Mouse (Mus musculus) CD4-positive, CD25-positive, alpha-beta regulatory T cell, adult 4 months (primary cell): Measurements from ENCODE around the gene Mymx. TPM values are rescaled to one million over a fixed set of nuclear protein-coding genes. Genes with fewer than 3 reads are reported as not detected.

Experiments
- ATAC-seq: one replicate; pipeline ENCODE4 v1.8.0; 2017
- polyA plus RNA-seq, 2 experiments: library from polyadenylated mRNA; unstranded; fragments of 100-300 nt; shearing (Covaris generic); gene quantifications; one replicate each; pipeline ENCODE4 v1.2.1; 2017

Mymx gene
- polyA plus RNA-seq, 2 experiments from 2014 or later: not detected

DNA sequence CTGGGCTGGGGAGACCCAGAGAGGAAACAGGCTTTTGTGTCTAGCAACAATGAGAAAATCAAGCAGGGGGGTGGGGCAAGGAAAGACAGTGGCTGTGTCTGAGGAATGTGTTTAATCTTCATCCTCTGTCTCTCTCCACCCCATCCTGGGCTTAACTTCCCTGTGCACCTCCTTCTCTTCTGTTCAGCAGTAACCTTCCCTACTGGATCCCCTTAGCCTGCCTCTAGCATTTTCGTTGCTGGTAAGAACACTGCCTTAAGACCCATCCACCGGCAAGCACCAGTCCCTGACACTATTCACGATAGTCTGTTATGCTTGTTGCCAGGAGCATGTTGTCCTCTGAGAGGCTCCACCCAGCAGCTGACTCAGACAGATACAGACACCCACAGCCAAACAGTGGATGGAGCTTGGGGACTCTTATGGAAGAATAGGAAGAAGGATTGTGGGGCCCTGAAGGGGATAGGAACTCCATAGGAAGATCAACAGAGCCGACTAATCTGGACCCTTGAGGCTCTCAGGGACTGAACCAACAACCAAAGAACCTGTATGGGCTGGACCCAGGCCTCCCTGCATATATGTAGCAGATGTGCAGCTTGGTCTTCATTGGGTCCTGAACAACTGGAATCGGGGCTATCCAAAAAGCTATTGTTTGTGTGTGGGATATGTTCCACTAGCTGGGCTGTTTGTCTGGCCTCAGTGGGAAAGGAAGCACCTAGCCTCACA, 8.4 kb upstream of the Mymx start:
- ATAC-seq: no peak

DNA sequence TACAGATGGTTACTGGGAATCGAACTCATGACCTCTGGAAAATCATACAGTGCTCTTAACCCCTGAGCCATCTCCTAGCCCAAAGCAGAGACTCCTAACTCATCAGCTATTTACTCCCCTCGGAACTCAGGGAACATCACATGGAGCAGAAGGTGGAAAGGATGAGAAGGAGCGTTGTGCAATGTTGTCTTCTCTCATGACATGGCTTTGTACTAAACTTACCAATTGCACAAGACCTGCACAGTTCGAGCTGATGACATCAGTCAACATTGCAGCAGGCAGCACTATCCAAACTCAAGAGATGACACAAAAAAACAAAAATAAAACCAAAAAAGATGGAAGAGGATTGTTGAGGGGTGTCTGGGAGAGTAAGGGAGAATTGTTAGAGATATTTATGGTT, 6.5 kb upstream of the Mymx start:
- no peak for ATAC-seq

DNA sequence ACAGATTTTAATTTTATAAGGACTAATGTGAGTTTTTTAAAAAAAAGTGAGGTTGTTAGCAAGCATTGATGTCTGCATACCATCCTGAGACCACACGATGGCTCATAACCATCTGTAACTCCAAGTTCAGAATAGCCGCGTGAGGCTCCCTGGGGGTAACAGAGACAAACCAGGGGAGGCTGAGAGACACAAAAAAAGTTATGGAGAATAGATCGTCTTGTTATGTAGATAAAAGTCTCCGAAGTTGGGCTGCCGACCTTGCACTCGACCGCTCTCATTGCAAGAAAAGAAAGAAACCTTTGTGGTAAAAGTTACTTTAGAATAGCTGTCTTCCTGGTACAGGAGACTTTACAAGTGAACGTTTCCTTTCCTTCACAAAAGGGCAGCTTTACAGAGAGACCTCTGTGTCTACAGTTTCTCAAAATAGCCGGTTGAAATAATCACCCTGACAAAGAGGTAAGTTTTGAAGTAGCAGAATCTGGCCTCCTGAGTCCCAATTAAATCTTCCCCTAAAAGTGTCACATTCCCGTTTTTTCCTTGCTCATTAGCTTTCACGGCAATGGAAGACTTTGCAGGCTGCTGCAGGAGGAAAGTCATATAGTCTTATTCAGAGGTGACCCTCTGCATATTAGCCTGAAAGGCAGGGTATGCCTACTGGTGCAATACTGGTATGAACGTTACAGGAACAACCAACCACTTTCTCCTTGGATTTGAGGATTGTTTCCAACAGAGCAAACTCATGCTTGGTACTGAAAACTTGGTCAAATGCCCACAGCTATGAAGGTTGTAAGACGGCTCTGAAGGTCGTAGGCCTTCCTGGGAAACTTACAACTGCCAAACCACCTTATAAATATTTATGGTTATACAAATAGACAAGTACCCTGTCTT, 5.3 kb upstream of the Mymx start:
- ATAC-seq: no peak

DNA sequence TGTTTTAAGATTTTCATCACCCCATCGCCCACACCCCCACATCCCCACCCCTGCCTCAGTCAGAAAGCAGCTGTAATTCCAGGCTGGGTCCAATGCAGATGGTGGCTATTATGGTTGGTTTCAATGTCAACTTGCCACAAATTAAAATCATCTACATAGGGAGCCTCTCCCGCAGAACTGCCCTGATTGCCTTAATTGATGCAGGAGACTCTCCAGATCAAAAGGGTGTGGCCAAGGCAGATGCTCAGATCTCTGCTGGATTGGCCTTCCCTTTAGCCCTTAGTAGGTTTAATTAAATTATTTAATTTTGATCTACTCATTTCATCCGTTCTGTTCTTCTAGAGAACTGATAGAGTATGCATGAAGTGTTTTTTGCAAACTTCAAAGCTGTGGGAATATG, 1.1 kb upstream of the Mymx start:
- ATAC-seq: no peak

DNA sequence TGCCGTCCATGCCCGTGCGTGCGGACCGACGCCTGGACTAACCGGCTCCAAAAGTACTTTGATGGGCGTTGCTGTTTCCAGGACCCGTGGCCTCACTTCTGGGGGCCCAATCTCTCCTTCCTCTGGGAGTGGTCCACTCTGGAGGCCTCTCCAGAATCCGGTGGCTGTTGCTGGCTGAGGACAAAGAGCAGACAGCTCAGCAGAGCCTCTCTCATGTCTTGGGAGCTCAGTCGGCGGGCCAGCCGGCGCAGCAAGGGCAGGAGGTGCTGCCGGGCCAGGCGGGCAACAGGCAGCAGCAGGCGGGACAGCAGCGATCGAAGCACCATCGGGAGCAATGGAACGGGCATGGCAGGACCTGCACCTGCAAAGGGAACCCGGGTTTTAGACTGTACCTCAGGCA, 577 bp downstream of the Mymx start:
- ATAC-seq: no peak

DNA sequence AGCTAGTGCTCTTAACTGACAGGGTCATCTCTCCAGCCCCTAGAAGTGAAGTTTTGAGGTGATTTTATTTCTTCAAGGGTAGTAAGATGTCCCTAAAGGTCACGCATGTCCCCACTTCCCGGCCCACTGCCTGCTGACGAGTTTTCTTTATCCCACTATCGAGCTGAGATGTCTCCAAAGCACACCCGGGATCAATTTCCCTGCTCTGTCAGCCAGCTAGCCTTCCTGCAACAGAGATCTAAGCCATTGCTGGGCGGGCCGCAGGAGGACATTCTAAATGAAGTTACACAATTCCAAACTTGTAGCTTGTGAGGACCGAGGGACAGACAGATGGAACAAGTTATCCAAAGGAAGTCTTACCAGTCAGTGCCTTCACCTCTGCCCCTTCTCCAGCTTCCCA, 1.6 kb downstream of the Mymx start:
- ATAC-seq: no peak

DNA sequence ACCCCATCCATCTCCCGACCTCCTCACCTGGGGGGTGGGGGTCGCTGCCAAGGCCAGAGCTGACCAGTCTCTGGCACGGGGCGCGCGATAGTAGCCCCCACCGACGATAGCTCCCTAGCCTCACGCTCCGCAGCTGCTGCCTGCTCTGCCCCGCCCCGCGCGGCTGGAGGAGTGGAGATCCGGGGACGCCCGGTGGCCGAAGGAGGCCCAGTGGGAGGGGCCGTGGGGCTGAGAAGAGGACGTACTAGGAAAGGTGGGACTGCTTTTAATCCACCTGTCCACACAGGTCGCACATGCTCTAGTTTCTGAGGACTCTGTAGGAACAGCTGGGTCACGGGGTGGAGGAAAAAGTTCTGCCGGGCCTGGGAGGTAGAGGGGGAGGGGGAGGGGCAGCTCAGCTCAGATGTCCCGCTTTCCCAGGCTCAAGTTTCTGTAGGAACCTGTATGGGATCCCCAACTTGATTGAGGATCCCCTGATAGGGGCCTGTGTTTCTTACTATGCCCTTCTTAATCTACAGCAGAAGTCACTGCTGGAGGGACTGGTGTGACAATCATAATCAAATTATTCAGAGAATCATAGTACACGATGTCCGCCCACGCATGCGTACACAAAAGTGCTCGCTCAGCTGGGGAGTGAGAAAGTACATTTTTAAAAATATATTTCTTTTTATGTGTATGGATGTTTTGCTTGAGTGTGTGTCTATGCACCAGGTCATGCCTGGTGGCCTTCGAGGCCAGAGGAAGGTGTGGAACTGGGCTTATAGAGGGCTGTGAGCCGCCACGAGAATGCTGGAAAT, 2.3 kb downstream of the Mymx start, which contains the start of gene Slc29a1:
TSS of gene Slc29a1 (minus strand) at position 161 of the 797 bp plus-strand sequence.
- no peak for ATAC-seq

DNA sequence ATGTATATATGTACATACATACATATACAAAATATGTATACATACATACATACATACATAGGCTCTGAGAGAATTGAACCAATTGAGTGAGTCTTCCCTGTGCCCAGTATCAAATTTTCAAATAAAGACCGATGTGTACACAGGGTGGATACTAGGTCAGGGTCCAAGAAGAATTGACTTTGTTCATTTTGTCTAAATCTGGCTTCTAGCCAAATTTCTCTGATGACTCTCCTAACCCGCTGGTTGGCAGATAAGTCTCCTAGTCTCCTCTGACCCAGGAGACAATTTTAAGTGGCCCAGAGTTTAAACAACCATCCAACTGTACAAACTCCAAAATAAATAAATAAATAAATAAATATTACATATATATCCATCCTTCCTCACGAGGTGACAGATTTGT, 3.0 kb downstream of the Mymx start:
- no peak for ATAC-seq

DNA sequence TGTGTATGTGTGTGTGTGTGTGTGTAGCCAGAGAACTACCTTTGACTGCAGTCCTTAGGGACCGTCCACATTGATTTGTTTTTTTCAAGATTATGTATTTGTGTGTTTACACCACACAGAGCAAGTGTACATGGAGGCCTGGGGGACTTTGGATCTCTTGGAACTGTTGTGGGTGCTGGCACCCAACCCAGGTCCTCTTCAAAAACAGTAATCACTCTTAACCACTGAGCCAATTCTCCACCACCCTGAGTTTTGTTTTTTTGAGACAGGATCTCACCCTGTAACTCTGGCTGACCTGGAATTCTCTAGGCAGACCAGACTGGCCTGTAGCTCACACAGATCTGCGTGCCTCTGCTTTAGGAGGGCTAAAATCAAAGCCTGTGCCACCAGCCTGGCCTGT, 3.5 kb downstream of the Mymx start:
- ATAC-seq: no peak

DNA sequence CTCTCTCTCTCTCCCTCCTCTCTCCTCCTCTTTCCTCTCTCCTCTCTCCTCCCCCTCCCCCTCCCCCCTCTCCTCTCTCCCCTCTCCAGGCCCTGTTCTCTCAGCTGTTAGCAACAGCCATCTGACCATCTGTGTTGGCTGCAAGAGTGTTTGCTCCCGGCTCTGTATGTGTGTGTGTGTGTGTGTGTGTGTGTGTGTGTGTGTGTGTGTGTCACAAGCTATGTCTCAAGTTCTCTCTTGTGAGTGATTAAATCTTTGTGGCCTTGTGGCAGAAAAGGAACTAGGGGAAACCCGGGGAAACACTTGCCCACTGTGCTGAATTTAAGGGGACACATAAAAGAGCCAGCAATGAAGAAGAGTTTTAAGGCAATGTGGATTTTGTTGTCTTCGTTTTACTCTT, 4.1 kb downstream of the Mymx start:
- ATAC-seq: no peak

DNA sequence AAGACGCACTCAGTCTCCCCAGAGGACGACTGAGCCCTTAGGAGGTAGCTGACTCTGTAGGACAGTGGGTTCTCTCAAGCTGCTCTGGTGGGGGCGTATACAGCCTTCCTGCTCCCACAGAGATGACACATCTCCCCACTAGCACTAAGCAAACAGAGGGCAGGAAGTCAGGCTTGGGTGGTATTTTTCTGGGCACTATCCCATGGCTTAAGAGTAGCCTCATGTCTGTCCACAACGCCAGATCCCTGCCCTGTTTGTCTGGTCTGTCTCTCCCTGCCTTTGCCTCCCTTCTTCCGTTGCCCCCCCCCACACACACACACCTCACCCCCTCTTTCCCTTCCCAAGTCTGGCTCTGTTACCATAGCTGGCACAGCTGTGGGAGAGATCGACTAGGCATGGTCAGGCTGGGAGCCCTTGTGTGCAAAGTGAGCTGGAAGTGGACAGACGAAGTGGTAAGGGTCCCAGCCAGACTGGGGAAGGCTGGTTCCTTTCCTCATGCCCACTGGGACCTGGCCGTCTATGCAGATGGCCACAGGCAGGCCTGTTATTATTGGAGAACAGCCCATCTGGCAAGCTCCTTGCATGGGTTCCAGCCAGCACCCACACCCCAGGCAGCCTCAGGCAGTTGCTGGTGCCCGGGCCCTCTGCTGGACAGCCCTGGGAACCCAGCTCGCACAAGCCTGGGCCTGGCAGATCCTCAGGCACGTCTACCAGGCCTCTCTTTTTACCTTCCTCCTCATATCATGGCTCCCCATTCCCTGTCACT, 5.1 kb downstream of the Mymx start:
- peak; percentile 21 for ATAC-seq

DNA sequence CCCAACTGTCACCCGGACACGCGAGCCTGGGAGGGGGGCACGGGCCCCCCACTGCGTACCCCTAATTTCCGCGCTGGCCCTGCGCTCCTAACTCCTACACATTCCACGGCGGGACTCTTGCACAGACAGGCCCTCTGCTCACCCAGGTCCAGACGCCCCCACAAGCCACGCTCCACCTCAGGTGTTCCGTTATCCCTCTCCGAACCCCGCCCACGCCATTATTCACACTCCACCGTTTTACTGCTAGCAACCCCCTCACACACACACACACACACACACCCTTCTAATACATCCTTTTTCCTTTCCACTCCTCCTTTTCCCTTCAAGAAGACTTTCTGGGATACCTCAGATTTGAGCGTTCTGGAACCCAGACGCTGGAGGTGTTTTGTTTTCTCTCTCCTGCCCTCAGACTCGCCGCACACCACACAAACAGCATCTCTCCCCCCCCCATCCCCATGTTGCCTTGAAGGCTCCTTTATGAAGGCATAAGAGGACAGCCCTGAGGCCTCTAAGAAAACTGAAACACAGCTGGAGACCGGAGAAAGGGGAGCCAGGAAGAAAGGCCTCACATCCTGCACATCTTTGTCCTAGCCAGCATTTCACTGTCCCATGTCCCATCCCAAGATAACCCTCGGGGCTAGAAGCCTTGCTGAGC, 6.0 kb downstream of the Mymx start:
- ATAC-seq: peak; percentile 10

DNA sequence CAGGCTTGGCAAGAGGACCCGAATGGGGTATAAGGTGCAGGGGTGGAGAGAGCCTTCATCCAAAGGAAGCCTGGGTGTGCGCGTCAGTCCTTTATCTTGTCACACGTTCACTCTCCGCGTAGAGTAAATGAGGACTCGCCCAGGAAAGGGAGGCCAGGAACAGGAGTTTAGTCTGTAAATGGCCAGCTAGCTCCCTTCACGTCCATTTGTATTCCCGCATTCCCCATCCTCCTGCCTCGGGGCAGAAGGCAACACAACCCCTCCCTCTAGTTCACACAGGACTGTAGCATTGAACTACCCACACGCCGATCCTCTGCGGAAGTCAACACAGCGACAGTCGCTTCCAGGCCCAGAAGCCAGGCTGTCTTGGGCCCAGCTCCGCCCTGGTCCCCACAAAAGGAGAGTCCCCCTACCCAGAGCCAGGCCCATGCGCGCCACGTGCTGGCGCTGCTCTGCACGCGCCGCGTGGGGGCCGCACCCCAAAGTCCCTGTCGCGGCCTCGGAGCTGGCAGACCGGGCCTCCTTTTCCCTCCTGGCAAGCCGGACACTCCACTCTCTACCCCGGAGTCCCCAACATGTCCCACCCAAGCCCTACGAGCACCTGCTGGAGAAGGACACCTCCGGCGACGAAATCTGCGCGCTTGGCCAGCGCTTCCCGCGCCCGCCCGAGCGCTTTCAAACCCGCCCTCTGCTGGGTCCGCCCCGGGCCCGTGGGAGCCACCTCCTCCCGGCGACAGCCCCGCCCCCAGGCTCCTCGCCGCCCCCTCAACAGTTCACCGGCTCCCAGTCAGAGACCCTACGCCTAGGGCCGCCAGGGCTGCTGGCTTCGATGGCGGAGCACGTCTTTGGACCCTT, 6.8 kb downstream of the Mymx start:
- peak; percentile 73 for ATAC-seq

DNA sequence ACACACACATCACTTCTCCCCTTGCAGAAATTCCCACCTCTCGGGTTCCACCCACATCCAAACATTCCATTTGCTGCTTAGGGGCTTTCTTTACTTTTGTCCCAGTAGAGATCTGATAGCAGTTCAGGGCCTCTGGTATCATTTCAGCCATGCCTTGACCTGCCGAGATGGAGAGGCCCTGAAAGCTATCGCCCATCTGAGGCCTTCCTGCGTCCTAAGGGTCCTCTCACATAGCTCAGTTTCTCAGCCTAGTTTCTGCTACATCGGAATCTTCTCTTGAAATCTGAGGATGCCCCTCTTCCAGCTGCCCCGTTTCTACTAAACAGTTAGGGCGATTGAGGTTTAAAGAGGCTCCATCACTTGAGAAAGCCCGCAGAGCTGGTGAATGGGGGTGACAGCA, 7.7 kb downstream of the Mymx start:
- ATAC-seq: no peak

DNA sequence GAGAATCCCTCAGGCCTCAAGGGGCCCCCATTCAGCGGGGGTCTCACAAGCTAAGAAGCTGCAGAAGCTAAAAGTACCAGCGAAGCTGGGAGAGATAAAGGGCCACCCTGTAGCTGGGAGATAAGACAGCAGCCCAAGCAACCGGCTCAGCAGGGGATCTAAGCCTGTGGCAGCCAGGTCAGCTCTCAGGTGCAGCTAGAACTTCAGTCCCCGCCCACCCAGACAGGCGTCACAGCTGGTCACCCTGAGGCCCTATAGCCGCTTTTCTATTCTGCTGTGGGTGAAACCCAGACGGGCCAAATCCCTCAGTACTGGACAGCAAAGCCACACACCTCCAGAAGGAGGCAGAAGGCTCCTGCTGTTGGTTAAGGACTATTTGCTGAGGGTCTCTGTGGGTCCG, 8.4 kb downstream of the Mymx start:
- ATAC-seq: no peak

DNA sequence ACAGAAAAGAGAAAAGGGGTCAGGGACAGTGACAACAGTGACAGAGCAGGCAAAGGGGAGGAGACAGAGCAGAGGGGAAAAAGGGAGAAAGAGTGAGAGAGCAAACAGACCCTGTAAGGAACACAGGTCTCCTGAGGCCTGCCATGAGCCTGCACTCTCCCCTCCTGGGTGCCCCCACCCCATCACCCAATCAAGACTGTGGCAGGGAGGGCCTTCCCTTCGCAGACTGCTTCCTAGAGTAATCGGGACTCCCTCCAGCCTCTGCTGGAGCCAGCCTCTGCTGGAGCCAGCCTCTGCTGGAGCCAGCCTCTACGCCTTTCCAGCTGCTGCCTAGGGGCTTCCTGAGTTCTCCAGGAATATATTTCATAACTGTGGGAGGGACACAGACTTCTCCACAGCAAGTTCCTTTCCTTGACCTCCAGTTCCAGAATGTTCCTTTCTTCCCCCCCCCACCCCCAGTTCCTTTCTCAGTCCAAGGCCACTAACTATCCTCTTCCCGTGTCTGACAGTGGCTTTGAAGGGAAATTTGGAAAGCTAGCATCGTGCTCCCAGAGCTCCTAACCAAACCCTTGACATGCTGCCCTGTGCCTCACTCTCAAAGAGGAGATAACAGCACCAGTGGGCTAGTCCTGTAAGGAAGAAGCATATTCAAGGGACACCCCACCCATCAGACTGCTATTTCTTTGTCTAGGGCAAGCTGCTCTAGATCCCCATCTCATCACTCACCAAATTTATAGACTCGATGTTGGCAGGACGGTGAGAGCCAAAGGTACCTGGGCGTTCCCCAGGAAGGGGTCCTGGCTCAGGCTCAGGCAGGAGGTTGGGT, 9.1 kb downstream of the Mymx start:
- ATAC-seq: no peak

DNA sequence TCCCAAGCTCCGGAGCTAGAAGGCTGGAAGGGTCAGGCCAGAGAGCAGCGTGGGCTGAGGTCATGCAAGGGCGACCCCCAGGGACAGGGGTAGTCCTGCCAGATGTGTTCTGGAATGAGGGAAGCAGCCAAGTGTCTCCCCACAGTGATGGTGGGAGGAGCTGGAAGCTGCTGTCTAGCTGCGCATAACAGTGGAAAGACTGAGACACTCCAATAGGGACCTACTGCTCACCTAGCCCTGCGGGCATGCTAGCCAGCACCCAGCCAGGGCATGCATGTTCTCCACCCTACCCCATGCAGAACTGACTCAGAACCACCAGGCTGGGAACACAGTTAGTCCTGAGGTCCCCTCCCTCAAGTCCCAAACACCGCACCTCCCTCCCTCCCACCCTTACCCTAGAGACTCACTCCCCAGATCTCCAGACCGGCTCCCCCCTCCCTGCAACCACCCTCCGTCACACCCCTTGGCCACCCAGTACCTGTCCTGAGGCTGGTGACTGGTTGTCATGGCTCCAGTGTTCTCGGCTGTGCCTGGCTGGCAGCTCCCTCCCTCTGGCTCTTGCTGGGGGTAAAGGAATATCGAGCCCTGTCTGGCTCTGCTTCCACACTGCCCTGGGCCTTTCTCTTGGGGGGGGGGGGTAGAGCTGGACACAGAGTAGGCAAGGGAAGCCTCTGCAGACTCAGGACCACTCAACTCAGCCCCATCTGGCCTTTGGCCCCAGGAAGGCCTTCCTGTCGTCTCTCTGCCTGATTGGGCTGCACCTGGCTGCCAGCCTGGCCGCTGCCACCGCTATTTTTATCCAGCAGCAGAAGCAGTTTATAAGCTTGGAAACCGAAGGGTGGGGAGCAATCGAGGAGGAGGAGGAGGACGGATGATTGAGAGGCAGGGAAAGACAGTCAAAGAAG, 9.9 kb downstream of the Mymx start:
- ATAC-seq: no peak

DNA sequence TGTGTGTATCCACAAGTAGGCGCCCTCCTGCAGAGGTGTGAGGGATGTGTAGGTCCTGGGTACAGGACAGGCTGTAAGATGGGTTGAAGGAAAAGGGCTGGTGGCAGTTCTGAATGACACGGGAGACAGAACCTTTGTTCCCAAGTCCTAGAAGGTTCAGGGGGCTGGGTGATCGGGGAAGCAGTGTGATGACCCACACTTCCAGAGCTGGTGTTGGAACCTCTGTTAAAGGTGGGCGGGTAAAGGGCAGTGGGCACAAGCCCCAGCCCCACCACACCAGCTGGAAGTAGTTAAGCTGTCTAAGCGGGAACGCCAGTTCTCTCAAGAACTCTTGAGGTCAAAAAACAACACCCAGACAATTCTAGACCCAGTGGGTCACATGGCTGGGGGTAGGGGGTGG, 11.5 kb downstream of the Mymx start:
- ATAC-seq: no peak

DNA sequence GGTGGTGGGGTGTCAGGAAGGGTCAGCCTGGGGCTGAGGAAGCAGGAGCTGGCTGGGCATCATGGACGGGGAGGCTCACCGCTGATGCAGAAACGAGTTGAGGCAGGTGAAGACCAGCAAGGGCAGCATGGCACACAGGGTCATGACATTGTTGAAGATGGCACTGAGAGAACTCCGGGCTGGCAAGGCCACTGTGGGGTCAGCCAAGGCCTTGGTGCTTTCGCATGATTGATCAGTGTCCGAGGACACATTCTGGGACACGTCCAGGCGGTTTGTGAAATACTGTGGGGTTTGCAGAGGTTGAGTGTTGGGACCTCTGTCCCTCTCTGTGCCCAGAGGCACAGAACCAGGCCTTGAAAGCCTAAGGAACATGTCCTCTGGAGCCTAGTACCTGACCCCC, 12.1 kb downstream of the Mymx start:
- no peak for ATAC-seq
